Mouse (Mus musculus): ENCODE measurements around the gene Fpr3.
A peak's percentile ranks its signal among the peaks of the same experiment; 100 is the strongest.
"Not testable (repeated sequence)": the region's sequence is repeated elsewhere in the genome, so short reads cannot be mapped to it uniquely, and the experiment has no call there.

Fpr3 gene

GRCm38 (mm10) chr17:17887774-17888248, at the start of gene Fpr3, which contains the start of gene Fpr2:
TSS of gene Fpr3 (plus strand) at chr17:17887852.
TSS of gene Fpr2 (plus strand) at chr17:17887824.
- peak; percentile 3 for DNase-seq (ENCODE audit: low read depth, low spot score)

GRCm38 (mm10) chr17:17837919-17838701, 49.5 kb upstream of the Fpr3 start:
- DNase-seq (ENCODE audit: low read depth, low spot score), result peak; percentile 99

- no peak for DNase-seq (ENCODE audit: low read depth, low spot score)
Measured at GRCm38 (mm10) chr17:17839276-17839675, 48.4 kb upstream of the Fpr3 start.

GRCm38 (mm10) chr17:17840796-17841195, 46.9 kb upstream of the Fpr3 start:
- no peak for DNase-seq (ENCODE audit: low read depth, low spot score)

GRCm38 (mm10) chr17:17843534-17844261, 44.0 kb upstream of the Fpr3 start:
- DNase-seq (ENCODE audit: low read depth, low spot score), result no peak

GRCm38 (mm10) chr17:17844606-17845005, 43.0 kb upstream of the Fpr3 start:
- not testable (repeated sequence) for DNase-seq (ENCODE audit: low read depth, low spot score)

- peak; percentile 65 for DNase-seq (ENCODE audit: low read depth, low spot score)
Measured at GRCm38 (mm10) chr17:17845187-17846027, 42.2 kb upstream of the Fpr3 start.

GRCm38 (mm10) chr17:17848988-17849387, 38.7 kb upstream of the Fpr3 start:
- DNase-seq (ENCODE audit: low read depth, low spot score), result no peak

GRCm38 (mm10) chr17:17849906-17850712, 37.5 kb upstream of the Fpr3 start:
- peak; percentile 59 for DNase-seq (ENCODE audit: low read depth, low spot score)

- no peak for DNase-seq (ENCODE audit: low read depth, low spot score)
Measured at GRCm38 (mm10) chr17:17855064-17855838, 32.4 kb upstream of the Fpr3 start, which contains the start of gene Has1. TSS of gene Has1 (minus strand) at chr17:17855205.

GRCm38 (mm10) chr17:17856612-17857011, 31.0 kb upstream of the Fpr3 start:
- DNase-seq (ENCODE audit: low read depth, low spot score), result no peak

GRCm38 (mm10) chr17:17857446-17857845, 30.2 kb upstream of the Fpr3 start:
- DNase-seq (ENCODE audit: low read depth, low spot score), result no peak

GRCm38 (mm10) chr17:17860110-17860509, 27.5 kb upstream of the Fpr3 start:
- no peak for DNase-seq (ENCODE audit: low read depth, low spot score)

GRCm38 (mm10) chr17:17862360-17862759, 25.3 kb upstream of the Fpr3 start:
- DNase-seq (ENCODE audit: low read depth, low spot score), result no peak

- no peak for DNase-seq (ENCODE audit: low read depth, low spot score)
Measured at GRCm38 (mm10) chr17:17865168-17865567, 22.5 kb upstream of the Fpr3 start.

- peak; percentile 48 for DNase-seq (ENCODE audit: low read depth, low spot score)
Measured at GRCm38 (mm10) chr17:17866801-17867469, 20.7 kb upstream of the Fpr3 start.

- DNase-seq (ENCODE audit: low read depth, low spot score), result no peak
Measured at GRCm38 (mm10) chr17:17870892-17871550, 16.6 kb upstream of the Fpr3 start.

- no peak for DNase-seq (ENCODE audit: low read depth, low spot score)
Measured at GRCm38 (mm10) chr17:17871697-17872096, 16.0 kb upstream of the Fpr3 start.

- DNase-seq (ENCODE audit: low read depth, low spot score), result no peak
Measured at GRCm38 (mm10) chr17:17879347-17879746, 8.3 kb upstream of the Fpr3 start.

Measured in brain, adult 2 months (tissue).